Mouse (Mus musculus) A20 (cell line): ENCODE data around the gene Mis18a.

ENCODE experiments used
- DNase-seq: peaks from one replicate; pipeline ENCODE4 v3.0.0-alpha.2; 2011; ENCODE audit warnings: low read depth, low spot score

The Mis18a gene

DNA sequence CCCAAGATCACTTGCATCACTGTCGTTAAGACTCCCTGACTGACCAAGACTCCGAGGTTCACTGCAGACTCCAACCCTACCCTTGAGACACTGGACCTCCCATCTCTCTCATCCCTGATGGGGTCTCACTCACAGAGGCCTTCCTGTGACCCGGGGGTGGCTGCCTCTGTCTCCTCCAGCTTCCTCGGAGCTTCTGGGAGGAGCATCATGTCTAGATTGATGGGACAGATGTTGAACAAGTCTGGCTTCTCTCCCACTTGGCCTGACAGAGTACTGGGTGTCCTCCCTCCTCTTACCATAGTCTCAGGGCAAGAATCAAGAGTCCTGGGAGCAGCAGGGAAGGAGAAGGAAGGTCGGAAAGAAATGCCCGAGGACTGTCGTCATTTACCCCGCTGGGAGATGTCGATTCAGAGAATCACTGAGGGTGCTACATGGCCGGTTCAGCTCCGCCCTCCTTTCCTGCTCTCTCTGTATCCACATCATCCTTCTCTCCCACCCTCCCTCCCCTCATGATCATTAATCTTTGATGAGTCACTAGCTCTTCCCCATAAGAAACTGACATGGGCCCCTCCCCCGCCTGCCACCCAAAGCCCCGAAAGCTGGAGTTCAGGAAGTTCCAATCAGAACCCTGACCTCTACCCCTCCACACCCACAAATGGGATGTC, 22.9 kb downstream of the Mis18a start:
- DNase-seq: no peak

DNA sequence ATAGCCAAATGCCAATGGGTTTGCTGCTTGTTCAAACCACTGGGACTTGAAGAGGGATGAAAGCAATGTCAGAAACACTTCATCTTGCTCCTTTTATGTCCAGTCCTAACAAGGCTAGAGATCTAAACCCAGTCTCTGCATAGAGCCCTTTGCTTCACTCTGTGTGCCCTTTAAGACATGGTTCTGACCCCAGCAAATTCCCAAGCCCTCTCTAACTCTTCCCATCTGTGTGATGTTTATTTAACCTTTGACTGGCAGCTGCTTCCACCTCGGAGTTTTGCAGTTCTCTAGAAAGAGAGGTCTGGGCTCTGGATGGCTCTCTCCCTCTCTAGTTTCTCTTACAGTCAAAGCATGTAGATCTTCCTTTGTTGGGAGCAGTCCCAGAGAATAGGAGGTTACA, 23.6 kb downstream of the Mis18a start:
- no peak for DNase-seq

DNA sequence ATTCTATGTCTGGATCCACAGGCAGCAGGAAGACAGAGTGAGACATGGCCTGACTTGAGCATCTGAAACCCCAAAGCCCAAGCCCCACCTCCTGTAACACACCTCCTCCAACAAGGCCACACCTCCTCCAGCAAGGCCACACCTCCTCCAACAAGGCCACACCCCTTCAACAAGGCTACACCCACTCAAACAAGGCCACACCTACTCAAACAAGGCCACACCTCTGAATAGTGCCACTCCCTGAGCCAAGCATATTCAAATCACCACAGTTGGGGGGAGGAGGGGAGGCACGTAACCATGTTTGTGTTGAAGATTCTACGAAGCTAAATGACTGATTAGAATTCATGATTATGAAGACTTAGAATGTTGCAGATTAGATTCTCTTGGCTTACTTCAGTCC, 25.7 kb downstream of the Mis18a start:
- peak; percentile 26 for DNase-seq

DNA sequence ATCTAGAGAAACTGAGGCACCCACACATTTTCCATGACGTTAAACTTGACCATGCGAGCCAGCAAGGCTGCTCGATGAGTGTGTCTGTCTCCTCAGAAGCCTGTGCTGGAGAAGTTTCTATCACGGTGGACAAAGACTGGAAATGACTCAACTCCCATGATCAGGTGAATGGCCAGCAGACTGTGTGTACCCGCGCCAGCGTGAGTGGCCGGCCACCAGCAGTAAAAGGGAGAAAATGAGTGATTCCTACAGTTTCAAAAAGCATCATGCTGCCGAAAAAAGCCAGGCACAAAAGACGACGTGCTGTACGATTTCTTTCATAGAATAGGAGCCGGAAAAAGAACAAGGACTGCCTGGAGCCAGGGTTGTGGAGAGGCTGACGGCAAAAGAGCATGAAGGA, 27.8 kb downstream of the Mis18a start:
- no peak for DNase-seq

DNA sequence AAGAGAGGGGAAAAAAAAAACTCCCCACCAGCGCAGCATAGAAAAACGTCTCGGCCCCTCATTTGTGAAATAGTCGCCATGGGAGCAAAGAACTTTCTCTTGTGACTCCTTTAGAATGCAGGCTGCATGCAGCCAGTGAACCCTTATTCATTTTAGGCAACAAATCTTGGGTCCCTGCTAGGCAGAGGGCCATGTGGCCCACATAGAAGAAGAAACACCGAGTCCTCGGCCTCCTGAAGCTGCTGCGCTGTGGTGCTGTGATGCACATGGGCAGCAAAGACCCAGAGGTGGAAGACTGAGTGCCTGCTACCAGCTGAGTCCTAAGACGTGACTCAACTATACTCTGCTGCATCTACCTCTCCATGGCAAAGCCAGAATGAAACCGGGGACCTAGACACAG, 30.9 kb downstream of the Mis18a start:
- no peak for DNase-seq

DNA sequence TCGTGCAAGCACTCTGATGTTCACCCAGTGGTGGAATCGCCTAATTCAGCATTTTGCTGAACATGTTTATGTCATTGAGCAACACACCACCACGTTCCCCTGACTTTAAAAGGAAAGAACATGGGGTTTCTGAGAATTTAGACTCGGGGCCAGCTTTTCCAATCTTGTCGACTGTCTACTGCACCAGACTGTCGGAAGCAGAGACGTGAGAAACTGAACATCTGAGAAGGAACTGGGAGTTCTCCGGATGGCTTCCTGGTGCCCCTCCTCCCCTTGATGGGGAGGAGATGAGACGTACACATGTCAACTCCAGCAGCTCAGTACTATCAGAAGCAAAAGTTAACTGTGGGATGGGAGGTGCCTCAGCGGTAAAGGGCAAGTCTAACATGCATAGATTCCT, 32.1 kb downstream of the Mis18a start:
- no peak for DNase-seq

DNA sequence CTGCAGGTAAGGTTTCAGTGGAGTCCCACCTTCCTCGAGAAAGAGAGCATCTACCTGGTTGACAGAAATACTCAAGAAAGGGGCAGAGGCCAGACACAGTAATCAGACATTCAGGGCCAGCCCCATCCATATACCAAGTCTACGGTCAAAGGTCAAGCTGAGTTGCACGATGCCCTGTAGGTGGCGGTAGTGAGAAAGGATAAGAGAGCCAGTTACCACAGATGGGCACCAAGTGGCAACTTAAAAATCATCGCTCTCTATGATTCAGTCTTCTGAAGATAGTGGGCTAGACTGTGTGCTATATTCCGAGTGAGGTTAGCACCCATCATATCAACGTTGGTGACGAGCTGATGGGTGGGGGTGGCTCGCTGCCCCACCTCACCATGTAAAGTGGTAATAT, 32.5 kb downstream of the Mis18a start:
- DNase-seq: peak; percentile 78

DNA sequence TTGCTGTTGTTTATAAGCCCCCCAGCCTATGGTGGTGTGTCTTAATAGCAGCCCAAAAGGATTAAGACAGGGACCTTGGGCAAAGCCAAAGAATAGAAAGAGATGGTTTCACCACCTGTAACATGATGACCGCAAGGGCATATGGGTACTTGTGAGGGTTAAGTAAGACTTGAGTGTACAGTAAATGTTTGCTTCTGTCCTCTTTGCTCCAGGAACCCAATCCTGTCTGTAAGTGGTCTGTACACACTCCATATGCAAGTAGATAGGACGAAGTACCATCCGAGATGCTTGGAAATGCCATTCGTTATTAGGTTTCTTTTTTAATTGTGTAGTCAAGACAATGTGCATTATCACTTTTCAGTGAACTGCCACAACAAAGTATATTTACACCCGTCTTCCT, 33.6 kb downstream of the Mis18a start:
- DNase-seq: no peak

DNA sequence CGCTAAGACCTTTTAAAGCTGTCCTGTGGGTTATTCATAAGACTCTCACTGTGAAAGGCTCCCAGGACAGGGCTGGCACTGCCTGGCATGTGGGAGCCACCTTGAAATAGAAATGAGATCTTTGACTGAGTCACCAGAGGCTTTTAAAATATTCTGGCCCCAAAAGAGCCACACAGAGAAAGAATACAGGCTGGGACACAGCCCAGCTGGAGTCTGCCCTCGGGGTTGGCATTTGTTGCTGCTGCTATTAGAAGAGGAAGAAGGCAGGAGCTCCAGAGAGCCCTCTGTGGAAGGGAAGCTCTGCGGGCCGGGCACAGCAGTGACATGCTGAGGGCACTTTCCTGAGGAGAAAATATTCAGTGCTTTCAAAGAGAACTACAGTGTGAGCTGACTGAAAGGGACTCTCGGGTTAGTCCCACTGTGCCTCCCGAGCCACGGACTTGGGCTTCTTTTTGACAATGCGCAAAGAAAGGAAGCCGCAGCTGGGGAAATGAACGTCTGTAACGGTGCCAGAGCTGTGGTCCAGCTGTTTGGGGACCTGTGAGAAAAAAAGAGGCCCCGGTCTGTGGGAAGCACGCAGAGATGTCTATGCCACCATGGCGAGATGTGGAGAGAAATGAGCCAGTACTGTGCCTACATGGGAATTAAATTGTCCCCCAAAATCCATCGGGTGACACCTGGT, 34.4 kb downstream of the Mis18a start:
- DNase-seq: no peak

DNA sequence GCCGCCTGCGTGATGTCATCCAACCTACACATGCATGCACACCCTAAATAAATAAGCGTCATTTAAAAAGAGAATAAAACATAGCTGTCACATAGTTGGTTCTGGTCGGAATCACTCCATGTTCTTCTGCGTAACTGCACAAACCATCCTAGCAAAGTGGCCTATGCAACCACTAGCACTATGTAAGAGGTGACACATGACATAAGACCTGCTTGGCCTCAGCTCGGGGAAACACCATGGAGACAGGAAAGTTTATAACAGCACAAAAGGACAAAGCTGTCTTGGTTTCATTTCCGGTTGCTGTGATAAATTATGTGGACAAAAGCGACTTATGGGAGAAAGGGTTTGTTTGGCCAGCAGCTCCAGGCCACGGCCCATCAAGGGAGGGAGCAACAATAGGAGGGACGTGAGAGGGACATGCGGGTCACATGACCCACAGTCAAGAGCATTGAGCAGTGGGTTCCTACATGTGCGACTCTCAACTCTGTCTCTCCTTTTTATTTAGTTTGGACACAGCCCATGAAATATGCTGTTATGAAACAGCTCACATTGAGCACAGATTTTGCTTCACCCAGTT, 39.4 kb downstream of the Mis18a start:
- DNase-seq: no peak

DNA sequence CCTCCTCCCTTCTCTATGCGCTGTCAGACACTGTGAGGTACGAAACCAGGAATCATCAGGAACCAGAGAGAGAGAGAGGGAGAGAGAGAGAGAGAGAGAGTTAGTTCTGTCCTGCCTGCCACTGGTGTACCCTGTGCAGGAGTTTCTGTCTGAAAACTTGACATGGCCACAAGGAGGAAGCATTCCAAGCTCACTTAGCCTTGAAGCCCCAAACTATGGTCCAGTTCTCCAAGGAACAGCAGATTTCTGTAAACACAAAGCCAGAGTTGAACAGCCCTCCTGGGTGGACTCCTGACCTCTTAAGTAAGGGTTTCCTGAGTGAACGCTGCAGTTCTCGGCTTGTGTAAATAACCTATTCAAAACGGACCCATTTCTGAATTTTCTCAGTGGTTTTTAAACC, 40.2 kb downstream of the Mis18a start:
- DNase-seq: no peak

DNA sequence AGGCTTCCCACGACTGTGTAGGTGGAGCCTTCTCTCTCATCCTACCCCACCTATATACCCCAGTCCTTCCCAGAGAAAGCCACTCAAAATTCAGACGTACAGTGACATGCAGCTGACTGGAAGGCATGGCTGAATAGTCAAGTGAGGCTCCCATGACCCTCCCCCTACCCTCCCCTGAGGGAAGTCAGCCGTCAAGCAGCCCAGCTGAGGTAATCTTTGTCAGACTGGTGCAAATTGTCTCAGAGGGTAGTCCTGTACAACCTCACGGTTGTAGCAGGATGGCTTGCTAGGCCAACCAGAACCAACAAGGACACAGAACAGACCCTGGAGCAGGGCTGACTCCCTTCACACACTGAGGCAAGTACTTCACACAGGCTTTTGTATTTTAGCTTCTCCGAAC, 43.1 kb downstream of the Mis18a start:
- DNase-seq: no peak

DNA sequence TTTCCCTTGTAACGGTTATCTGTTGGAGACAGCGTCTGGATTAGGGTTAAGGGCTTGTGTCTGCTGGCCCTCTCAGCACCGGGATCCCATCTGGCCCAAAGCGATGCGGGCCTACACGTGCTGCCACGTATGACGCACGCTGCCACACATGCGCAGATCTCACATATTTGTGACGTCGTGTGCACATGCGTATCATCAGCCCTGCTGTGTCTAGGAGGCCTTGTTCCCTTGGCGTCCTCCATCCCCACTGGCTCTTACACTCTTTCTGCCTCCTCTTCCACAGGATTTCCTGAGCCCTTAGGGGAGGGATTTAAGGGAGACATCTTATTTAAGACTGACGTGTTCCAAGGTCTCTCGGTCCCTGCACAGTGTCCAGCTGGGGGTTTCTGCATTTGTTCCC, 47.2 kb downstream of the Mis18a start:
- no peak for DNase-seq

DNA sequence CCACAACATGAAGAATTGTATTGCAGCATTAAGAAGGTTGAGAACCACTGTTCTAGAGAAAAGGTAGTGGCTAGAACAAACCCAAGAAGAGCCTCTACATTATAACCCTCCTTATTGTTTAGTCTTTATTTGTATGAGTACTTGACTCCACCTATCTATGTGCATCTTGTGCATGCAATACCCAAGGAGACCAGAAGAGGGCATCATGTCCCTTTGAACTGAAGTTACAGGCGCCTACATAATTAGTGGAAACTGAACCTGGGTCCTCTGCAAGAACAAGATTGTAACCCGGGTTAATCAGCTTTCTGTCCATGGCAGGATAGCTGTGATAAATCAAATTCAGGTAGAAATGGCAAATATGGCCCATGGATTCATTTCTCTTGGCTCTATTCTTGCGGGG, 48.4 kb downstream of the Mis18a start:
- peak; percentile 41 for DNase-seq

DNA sequence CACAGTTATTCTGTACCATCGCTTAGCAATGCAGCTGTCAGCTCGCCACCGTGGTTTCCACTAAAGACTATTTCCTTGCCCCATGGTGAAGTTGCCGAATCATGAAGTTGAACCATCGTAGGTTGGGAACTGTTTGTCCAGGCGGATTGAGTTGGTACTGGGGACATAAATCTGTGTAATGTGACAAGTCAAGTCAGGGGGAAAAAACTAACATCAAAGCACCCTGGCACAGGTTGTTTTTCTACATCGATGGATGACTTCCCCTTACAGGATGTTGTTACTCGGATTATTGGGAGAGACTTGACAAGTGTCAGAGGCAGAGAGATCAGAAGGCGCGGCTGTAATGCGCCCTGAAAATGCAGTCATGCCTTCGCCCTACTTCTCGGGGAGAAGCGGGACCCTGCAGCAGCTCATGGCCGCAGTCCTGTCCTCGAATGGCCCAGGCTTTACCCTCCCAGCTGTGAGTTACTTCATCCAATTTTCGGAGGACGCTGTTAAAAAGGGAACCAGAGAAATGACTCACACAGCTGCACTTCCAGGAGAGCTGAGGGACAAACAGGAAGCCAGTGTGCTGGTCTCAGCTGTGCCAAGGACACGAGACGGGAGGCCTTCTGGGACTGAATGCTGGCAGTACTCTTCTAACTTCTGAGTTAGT, 50.2 kb downstream of the Mis18a start:
- no peak for DNase-seq

DNA sequence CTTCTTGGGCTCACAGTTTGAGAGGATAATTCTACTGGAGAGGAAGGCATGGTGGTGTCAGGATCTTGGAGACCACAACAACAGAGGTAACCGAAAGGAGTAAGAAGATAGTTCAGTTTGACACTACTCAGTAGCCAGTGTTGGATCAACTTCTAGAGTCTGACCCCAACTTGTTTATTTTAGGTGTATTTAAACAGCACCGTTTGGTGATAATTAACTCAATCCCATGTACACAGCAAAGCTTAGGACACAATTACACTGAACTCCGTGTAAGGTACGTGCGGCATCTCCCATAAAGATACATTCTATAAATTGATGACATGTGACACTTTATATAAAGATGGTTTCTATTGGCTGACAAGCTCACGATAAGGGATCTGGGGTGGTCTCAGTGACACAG, 52.6 kb downstream of the Mis18a start:
- no peak for DNase-seq

DNA sequence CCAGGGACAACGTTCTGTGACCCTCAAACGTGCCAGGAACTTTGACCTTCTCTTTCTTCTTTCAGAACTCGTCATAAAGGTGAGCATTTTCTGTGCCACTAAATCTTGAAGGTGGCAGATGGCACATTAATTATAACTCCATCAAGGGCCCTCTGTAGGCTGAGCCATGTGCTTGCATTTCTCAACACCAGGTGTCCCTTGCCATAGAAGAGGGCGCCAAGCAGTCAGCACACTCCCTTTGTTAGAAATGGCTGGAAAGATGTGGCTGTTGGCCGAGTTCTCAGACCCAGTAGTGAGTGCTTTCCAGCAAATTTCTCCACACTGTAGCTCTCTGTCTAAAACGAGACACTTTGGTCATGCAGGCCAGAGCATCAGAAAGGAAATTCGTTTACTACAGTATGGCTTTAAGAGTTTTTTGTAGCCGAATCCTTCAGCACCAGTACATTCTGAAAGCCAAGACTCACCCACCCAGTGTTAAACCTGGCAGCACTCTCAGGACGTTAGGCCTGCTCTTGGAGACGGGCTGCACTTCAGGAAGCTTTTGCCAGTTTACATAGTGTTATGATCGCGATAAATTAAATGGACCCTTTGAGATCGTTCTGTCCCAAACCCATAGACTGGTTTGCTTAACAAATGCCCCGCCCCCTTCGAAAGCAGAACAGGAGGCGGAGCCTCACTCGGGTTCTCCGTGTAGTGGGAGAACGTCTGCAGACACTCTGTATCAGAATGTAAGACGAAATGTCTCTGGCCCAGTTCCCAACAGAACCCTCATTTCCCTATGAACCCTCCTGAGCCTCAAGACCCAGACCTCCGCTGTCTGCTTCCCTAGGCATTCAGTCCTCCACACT, 53.5 kb downstream of the Mis18a start:
- DNase-seq: no peak
